Mouse (Mus musculus) G1E (cell line): ENCODE measurements around the gene Ppp4r3b.

ENCODE experiments used
- CTCF ChIP-seq: IDR thresholded peaks from 2 replicates; pipeline ENCODE4 v1.5.1; 2012; ENCODE audit warnings: low read depth, low read length, inconsistent platforms, mixed read lengths
- GATA1 ChIP-seq: IDR thresholded peaks from 2 replicates; pipeline ENCODE4 v1.6.1; 2012; ENCODE audit warnings: borderline replicate concordance, low read length, inconsistent platforms, mixed read lengths
- POLR2AphosphoS5 ChIP-seq: IDR thresholded peaks from 2 replicates; pipeline ENCODE4 v1.6.1; 2012; ENCODE audit warnings: low read depth, low read length, inconsistent platforms; ENCODE audit not compliant: insufficient replicate concordance
- TAL1 ChIP-seq: conservative IDR thresholded peaks from 2 replicates; pipeline ENCODE4 v1.6.1; 2012; ENCODE audit warnings: low read depth, low read length, inconsistent platforms, mixed read lengths

- TF ChIP-seq CTCF (no peak), GATA1 (no peak), POLR2AphosphoS5 (no peak), TAL1 (no peak)
These were observed 37.1 kb downstream of the Ppp4r3b start for GRCm38 (mm10) chr11:29209774-29210173.
